Mouse (Mus musculus): ENCODE data around the gene Rps6ka2. TPM values are rescaled to one million over a fixed set of nuclear protein-coding genes. Genes with fewer than 3 reads are reported as not detected.
"Not testable (repeated sequence)": the region's sequence is repeated elsewhere in the genome, so short reads cannot be mapped to it uniquely, and the experiment has no call there.

Rps6ka2 gene
- 21.5 and 22.4 TPM in 2 replicates for polyA plus RNA-seq (2011; ENCODE audit: insufficient read length, low read depth, missing spikeins)

DNA sequence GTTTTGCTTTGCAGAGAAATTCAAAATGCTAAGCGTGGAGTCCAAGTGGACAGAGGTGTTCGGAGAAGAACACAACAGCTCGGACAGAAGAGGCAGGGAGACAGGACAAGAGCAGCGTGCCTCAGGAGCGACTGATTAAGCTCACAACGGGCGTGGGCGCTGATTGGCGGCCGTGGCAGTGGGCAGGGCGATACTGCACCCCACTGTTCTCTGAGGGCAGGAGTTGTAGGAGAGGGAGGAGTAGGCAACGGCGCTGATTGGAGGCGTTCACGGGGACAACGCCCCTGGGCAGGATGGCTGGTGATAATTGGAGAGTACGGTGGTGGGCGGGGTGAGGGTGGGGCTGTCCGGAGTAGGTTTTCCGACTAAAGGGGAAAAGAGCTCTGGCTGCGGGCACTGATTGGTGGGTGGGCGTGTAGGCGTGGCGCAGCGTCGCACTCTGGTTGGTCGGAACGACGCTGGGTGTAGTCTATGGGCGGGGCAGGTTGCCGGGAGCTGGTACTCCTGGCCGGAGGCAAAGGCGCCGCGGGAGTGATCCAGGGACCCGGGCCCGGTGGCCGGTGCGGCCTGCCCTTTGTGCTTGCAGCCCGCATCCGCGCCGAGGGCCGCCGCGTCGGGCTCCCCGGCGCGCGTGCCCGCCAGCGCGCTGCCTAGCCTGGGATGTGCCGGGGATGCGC lies at the start of gene Rps6ka2:
Rps6ka2 (plus strand) TSS at position 489 of the 677 bp plus-strand sequence.
- TF ChIP-seq POLR2A (IDR thresholded peaks at IDR 0.05; ENCODE audit: low read depth, low read length) (peak; percentile 96), CTCF (IDR thresholded peaks at IDR 0.05; ENCODE audit: borderline replicate concordance, insufficient read depth, low read length) (no peak)

DNA sequence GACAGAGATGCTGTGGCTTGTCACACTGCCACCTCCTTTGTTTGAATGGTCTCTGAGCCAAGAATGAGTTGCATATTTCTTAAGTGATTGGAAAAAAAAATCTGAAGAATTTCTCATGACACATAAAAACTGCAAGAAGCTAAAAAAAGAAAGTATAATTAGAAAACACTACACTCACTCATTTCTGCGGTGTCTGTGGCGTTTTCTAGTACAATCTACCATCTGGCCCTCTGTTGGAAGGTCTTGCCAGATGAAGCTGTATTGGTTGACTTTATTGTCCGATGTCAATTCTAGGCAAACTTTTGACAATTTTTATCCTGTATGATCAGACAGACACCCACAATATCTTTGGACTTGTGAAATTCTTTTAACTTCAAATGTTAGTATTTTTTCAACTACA lies 49.1 kb upstream of the Rps6ka2 start:
- not testable (repeated sequence) for H3K4me1 ChIP-seq (ENCODE audit: control insufficient read depth, insufficient read depth, low read length); H3K27ac ChIP-seq (ENCODE audit: insufficient read depth, low read length); H3K4me3 ChIP-seq (ENCODE audit: insufficient read depth, low read length)

More for the DNA sequence above, at the start of gene Rps6ka2:
- H3K4me3 ChIP-seq (ENCODE audit: insufficient read depth, low read length): peak within 1 kb of the TSS; percentile 87
- H3K27ac ChIP-seq (ENCODE audit: insufficient read depth, low read length): peak within 1 kb of the TSS; percentile 42
- H3K4me1 ChIP-seq (ENCODE audit: control insufficient read depth, insufficient read depth, low read length): peaks cover 5% of the 10 kb centered on the region

DNA sequence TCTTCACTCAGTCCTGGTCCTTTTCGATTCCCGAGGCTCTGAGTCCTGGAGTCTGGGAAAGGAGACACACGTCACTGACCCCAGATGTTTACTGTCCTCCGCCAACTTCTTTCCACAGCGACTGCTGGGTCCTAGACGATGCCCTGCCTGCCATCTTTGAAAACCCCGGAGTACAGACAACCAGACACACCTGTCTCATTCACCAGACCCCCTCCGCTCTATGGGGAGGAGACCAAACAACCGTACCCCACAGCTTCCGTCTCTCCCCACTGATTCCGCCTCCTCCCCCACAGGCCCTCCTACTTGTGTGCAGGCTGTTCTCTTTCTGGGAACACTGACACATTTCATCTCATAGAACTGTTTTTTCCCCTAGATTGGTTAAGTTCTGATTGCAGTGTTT lies 47.4 kb upstream of the Rps6ka2 start:
- not testable (repeated sequence) for H3K27ac ChIP-seq (ENCODE audit: insufficient read depth, low read length); H3K4me3 ChIP-seq (ENCODE audit: insufficient read depth, low read length); H3K4me1 ChIP-seq (ENCODE audit: control insufficient read depth, insufficient read depth, low read length)

DNA sequence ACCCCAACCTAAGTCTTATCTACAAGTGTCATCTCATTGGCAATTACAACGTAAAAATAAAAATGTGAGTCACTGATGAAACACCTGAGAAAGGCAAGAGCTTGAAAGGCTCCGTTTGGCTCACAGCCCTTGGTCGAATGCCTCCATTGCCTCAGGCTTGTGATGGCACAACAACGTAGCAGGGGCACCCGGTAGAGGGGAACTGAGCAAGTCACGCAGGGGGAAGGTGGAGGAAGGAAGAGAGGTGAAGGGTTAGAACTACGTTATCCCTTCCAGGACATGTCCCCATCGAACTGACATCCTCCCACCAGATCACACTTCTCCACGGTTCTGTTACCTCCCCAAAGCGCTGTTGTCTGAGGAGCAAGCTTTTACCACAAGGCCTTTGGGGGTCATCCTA lies 43.4 kb upstream of the Rps6ka2 start:
- H3K4me3 ChIP-seq (ENCODE audit: insufficient read depth, low read length); H3K27ac ChIP-seq (ENCODE audit: insufficient read depth, low read length); H3K4me1 ChIP-seq (ENCODE audit: control insufficient read depth, insufficient read depth, low read length): not testable (repeated sequence)

DNA sequence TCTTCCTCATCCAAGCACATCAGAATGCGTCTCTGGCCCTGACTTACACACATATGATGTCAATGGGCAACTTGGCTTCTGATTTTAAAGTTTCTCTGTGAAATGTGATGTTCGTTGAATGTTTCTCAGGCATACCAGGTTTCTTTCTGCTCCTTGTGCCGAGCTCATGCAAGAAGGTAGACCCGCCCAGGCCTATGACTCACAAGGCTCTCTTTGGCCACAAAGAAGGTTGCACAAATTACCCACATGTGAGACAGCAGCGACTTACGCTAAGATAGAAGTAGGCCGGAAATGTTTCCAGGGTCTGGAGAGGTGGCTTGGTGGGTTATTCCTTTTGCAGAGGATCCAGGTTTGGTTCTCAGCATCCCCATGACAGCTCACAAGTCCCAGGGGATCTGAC lies 35.9 kb upstream of the Rps6ka2 start:
- H3K4me3 ChIP-seq (ENCODE audit: insufficient read depth, low read length); H3K27ac ChIP-seq (ENCODE audit: insufficient read depth, low read length); H3K4me1 ChIP-seq (ENCODE audit: control insufficient read depth, insufficient read depth, low read length): not testable (repeated sequence)

DNA sequence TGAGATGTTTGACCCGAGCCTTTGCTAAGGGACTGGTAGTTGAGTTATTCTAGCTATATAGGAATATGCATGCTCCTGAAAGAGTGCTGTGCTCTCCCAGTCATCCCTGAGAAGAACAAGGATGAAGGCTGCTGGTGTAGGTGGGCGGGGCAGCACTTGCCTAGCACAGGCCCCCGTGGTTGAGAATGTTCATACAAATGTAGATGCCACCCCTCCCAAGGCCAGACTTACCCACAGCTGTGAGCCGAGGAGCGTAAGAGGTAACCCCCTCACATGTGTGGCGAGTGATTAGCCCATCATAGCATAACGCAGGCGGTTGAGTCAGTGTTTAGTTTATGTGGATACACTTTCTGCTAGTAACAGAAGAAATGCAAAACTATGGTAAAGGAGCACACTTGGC lies 34.6 kb upstream of the Rps6ka2 start:
- not testable (repeated sequence) for H3K4me1 ChIP-seq (ENCODE audit: control insufficient read depth, insufficient read depth, low read length); H3K4me3 ChIP-seq (ENCODE audit: insufficient read depth, low read length); H3K27ac ChIP-seq (ENCODE audit: insufficient read depth, low read length)

DNA sequence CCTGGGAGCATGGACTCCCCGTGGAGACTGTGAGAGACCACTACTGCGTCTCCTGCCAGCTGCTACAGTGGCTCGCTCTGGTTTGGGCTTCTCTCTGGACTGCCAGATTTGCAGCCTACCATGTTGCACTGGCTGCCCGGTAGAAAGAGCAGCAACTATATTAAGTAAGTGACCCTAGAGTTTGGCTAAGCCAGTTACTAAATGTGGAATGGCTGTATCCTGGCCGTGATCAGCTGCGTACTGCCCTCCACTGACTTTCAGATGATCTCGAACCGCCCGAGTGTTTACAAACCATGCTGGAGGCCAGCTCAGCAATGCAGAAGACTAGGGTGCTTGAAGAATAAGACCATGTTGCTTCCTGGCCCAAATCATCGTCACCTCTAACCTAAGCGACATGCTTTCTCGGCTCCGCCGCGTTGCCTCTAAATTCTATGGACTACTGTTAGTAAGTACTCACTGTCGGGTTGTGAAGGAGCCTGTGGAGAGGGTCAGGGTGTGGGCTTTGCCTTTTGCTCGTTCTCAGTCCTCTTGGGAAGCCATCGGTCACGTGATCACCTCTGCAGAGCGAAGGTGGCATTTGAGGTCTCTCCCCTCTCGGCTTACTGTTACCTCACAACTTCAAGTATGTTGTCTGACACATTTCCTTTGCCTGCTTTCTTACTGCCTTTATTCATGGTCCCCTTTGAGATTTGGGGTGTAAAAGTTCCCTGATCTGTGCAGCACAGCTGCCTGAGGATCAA lies 31.6 kb upstream of the Rps6ka2 start:
- no peaks in the 10 kb centered on the region for H3K4me1 ChIP-seq (ENCODE audit: control insufficient read depth, insufficient read depth, low read length)
- H3K4me3 ChIP-seq (ENCODE audit: insufficient read depth, low read length): no peak overlapping the region
- TF ChIP-seq CTCF (IDR thresholded peaks at IDR 0.05; ENCODE audit: borderline replicate concordance, insufficient read depth, low read length) (no peak), POLR2A (IDR thresholded peaks at IDR 0.05; ENCODE audit: low read depth, low read length) (no peak)
- H3K27ac ChIP-seq (ENCODE audit: insufficient read depth, low read length): no peak overlapping the region

DNA sequence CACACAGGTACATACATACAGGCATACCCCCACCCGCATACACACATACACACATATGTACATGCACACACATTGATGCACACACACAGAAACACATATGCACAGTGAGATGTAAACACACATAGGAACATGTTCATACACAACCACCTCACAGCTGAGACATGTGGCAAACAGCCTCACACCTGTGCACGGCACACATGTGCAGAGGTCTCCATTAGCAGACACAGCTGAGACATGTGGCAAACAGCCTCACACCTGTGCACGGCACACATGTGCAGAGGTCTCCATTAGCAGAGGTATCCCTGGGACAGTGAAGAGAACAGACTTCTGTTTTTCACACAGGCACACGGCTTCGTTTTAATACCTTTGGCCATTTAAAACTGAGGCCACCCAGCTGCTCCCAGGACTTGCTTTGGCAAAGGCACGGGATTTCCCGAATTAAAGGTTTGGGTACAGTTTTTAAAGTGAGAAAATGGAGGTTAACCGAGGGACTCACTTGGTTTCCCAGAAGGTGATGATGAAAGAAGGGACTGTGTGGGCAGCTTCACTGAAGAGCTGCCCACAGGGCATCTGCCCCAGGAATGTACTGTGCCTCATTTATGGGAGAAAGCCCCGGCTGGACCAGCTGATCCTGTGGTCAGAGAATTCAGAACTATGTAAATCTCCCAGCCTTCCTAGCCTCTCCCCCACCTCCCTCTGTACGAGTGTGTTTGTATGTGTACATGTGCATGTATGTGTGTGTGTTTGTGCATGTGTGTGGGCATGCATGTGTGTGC lies 29.3 kb upstream of the Rps6ka2 start:
- H3K4me3 ChIP-seq (ENCODE audit: insufficient read depth, low read length): no peak overlapping the region
- no peak overlapping the region for H3K27ac ChIP-seq (ENCODE audit: insufficient read depth, low read length)
- TF ChIP-seq POLR2A (IDR thresholded peaks at IDR 0.05; ENCODE audit: low read depth, low read length): no peak
- TF ChIP-seq CTCF (IDR thresholded peaks at IDR 0.05; ENCODE audit: borderline replicate concordance, insufficient read depth, low read length): no peak
- H3K4me1 ChIP-seq (ENCODE audit: control insufficient read depth, insufficient read depth, low read length): no peaks in the 10 kb centered on the region

DNA sequence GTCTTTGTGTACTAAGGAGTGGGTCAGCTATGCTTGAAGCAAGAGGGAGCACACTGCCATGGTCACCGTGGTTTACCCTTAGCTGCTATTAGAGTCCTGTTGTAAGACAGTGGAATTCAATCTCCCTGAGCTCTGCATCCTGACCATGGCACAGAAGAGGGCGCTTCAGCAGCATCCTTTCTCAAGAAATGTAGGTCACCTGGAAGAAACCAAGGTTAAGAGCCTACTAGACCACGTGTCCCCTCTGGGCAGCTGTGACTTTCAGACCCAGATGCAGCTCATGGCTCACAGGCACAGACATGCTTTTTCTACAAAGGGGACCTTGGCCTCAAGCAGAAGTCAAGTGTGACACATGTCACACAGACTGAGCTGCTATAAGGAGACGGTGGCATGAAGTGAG lies 27.5 kb upstream of the Rps6ka2 start:
- Histone ChIP-seq H3K4me1 (ENCODE audit: control insufficient read depth, insufficient read depth, low read length) (no peaks in the 10 kb centered on the region), H3K4me3 (ENCODE audit: insufficient read depth, low read length) (no peak overlapping the region), H3K27ac (ENCODE audit: insufficient read depth, low read length) (no peak overlapping the region)
- no peak for TF ChIP-seq CTCF (IDR thresholded peaks at IDR 0.05; ENCODE audit: borderline replicate concordance, insufficient read depth, low read length)
- no peak for TF ChIP-seq POLR2A (IDR thresholded peaks at IDR 0.05; ENCODE audit: low read depth, low read length)

DNA sequence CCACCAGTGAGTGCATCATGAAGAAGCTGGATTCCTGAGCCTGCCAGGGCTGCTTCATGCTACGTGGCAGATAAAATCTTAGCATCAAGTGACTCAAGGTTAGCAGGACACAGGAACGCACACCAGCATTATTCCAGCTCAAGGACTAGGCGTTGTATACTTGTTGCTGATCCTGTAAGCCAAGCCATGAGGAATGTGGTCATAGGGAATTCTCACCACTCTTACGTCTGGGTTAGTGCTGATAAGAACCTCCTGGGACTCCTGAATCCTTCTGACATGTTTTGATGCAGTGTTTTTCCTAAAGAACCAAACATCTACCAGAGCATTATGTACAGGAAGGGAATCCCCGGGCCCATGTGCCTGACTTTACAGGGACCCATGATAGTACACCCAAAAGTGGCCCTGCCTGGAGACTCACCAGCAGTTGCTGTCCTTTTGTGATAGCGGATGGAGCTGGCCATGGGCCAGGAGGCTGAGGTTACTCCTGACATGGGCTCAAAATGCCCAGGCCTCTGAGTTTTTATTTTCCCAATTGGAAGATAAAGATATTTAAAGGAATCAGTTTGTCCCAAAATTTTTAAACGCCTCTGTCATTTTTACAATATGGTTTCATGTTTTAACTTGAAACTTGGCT lies 25.9 kb upstream of the Rps6ka2 start:
- TF ChIP-seq POLR2A (IDR thresholded peaks at IDR 0.05; ENCODE audit: low read depth, low read length) (no peak), CTCF (IDR thresholded peaks at IDR 0.05; ENCODE audit: borderline replicate concordance, insufficient read depth, low read length) (no peak)
- Histone ChIP-seq H3K27ac (ENCODE audit: insufficient read depth, low read length) (no peak overlapping the region), H3K4me3 (ENCODE audit: insufficient read depth, low read length) (no peak overlapping the region), H3K4me1 (ENCODE audit: control insufficient read depth, insufficient read depth, low read length) (no peaks in the 10 kb centered on the region)
